29 mouse cellular contexts compared by ENCODE assay signal in genomic region chr4:109988411-109988810, GRCm38 (mm10). TPM values are rescaled to one million over a fixed set of nuclear protein-coding genes. Genes with fewer than 3 reads are reported as not detected.
DNase-seq lines count a peak whose midpoint lies in the region; ATAC-seq and TF ChIP-seq lines count a peak whose summit lies in the region.
"Had no signal": no experiment of that assay in that cellular context is flagged by ENCODE, and none has a peak within 500 bp of the region (broad histone marks: within the 10 kb centered on the region; RNA-seq: fewer than 3 reads in every experiment).

No protein-coding gene starts in this region.

- TF ChIP-seq EP300 in heart, adult 2 months (IDR thresholded peaks at IDR 0.05; ENCODE audit: insufficient read depth, low read depth, low read length) = no peak

- no peak overlapping the region for H3K9ac ChIP-seq in forebrain, embryonic 12.5 days
- no peak overlapping the region for H3K9ac ChIP-seq in forebrain, embryonic 15.5 days (replicated peaks)
- no peak overlapping the region for H3K9ac ChIP-seq in heart, adult 2 months (ENCODE audit: low read depth, low read length)
- no peak overlapping the region for H3K9ac ChIP-seq in limb, embryonic 11.5 days (ENCODE audit: low read length)
- H3K9ac ChIP-seq in kidney, embryonic 16.5 days (replicated peaks; ENCODE audit: low read length) = no peak overlapping the region
- H3K9ac ChIP-seq: embryonic facial prominence, embryonic 13.5 days; heart, embryonic 15.5 days; hindbrain, embryonic 14.5 days had no signal

- WGBS in forebrain, embryonic 12.5 days = 26% methylated on average over 4 of the region's 5 CpGs
- 25% methylated on average over 5 of the region's 5 CpGs for whole genome bisulfite sequencing in forebrain, embryonic 15.5 days
- 12% methylated on average over 5 of the region's 5 CpGs for WGBS in heart, embryonic 10.5 days
- WGBS in heart, adult 2 months = 17% methylated on average over 5 of the region's 5 CpGs
- 9% methylated on average over 4 of the region's 5 CpGs for WGBS in limb, embryonic 11.5 days
- WGBS in limb, embryonic 10.5 days = 9% methylated on average over 5 of the region's 5 CpGs
- 10% methylated on average over 5 of the region's 5 CpGs for WGBS in kidney, embryonic 16.5 days

- no peak for TF ChIP-seq CTCF in heart, adult 2 months (IDR thresholded peaks at IDR 0.05)
- TF ChIP-seq CTCF in brain, embryonic 14.5 days (IDR thresholded peaks at IDR 0.05; ENCODE audit: borderline replicate concordance, extremely low read depth, insufficient read depth, insufficient read length) = no peak

- ATAC-seq in forebrain, embryonic 12.5 days (ENCODE audit: low FRiP score) = no peak
- no peak for ATAC-seq in forebrain, embryonic 15.5 days (replicated peaks)
- ATAC-seq in limb, embryonic 11.5 days (ENCODE audit: insufficient number of reproducible peaks, low FRiP score, low TSS enrichment, low read depth) = no peak
- no peak for ATAC-seq in kidney, embryonic 16.5 days (ENCODE audit: low FRiP score, low TSS enrichment)
- ATAC-seq: CD4-positive, CD25-positive, alpha-beta regulatory T cell, adult 4 months; hindbrain, postnatal 0 days; inflammation-experienced regulatory T-cells, adult 6 months; intestine, embryonic 16.5 days had no signal

- H3K4me3 ChIP-seq in forebrain, embryonic 12.5 days (replicated peaks) = no peak overlapping the region
- H3K4me3 ChIP-seq in forebrain, embryonic 15.5 days = no peak overlapping the region
- no peak overlapping the region for H3K4me3 ChIP-seq in heart, embryonic 10.5 days
- H3K4me3 ChIP-seq in heart, adult 2 months = no peak overlapping the region
- no peak overlapping the region for H3K4me3 ChIP-seq in limb, embryonic 11.5 days (ENCODE audit: low read depth, low read length)
- H3K4me3 ChIP-seq in limb, embryonic 10.5 days = no peak overlapping the region
- no peak overlapping the region for H3K4me3 ChIP-seq in kidney, embryonic 16.5 days (ENCODE audit: low read length)
- H3K4me3 ChIP-seq: embryonic facial prominence, embryonic 10.5 days; embryonic facial prominence, embryonic 13.5 days; erythroblast, embryonic 14.5 days; gastrocnemius, adult 2 months; heart, embryonic 15.5 days had no signal

- H3K4me1 ChIP-seq in forebrain, embryonic 12.5 days = peaks cover 21% of the 10 kb centered on the region
- H3K4me1 ChIP-seq in forebrain, embryonic 15.5 days = peaks cover 24% of the 10 kb centered on the region
- peaks cover 18% of the 10 kb centered on the region for H3K4me1 ChIP-seq in heart, embryonic 10.5 days
- no peaks in the 10 kb centered on the region for H3K4me1 ChIP-seq in heart, adult 2 months (ENCODE audit: control insufficient read depth, insufficient read depth, low read length)
- H3K4me1 ChIP-seq in limb, embryonic 11.5 days (ENCODE audit: control insufficient read depth, insufficient read depth, low read length) = peaks cover 9% of the 10 kb centered on the region; the same call in 1 of the 2 replicates
- peaks cover 15% of the 10 kb centered on the region for H3K4me1 ChIP-seq in limb, embryonic 10.5 days
- H3K4me1 ChIP-seq in kidney, embryonic 16.5 days (ENCODE audit: insufficient read depth, low read length) = peaks cover 7% of the 10 kb centered on the region; the same call in 1 of the 2 replicates

- peak overlapping the region; percentile 37 for H3K4me2 ChIP-seq in forebrain, embryonic 12.5 days
- no peak overlapping the region for H3K4me2 ChIP-seq in forebrain, embryonic 15.5 days (replicated peaks)
- no peak overlapping the region for H3K4me2 ChIP-seq in limb, embryonic 11.5 days (ENCODE audit: low read depth, severe bottlenecking)
- no peak overlapping the region for H3K4me2 ChIP-seq in kidney, embryonic 16.5 days (replicated peaks; ENCODE audit: low read depth, low read length)
- H3K4me2 ChIP-seq: embryonic facial prominence, embryonic 13.5 days; heart, embryonic 11.5 days; heart, embryonic 15.5 days; hindbrain, embryonic 14.5 days had no signal

- H3K27ac ChIP-seq in forebrain, embryonic 12.5 days = no peak overlapping the region
- H3K27ac ChIP-seq in forebrain, embryonic 15.5 days (replicated peaks) = no peak overlapping the region
- H3K27ac ChIP-seq in heart, embryonic 10.5 days = no peak overlapping the region
- H3K27ac ChIP-seq in heart, adult 2 months = no peak overlapping the region
- H3K27ac ChIP-seq in limb, embryonic 11.5 days (replicated peaks; ENCODE audit: low read depth, low read length) = no peak overlapping the region
- no peak overlapping the region for H3K27ac ChIP-seq in limb, embryonic 10.5 days
- no peak overlapping the region for H3K27ac ChIP-seq in kidney, embryonic 16.5 days (ENCODE audit: low read length)
- H3K27ac ChIP-seq: embryonic facial prominence, embryonic 10.5 days; embryonic facial prominence, embryonic 13.5 days; gastrocnemius, adult 2 months; heart, embryonic 15.5 days; hindbrain, embryonic 14.5 days; hindbrain, postnatal 0 days had no signal

- H3K9me3 ChIP-seq in forebrain, embryonic 12.5 days = no peaks in the 10 kb centered on the region
- H3K9me3 ChIP-seq in forebrain, embryonic 15.5 days = no peaks in the 10 kb centered on the region
- H3K9me3 ChIP-seq in heart, embryonic 10.5 days = no peaks in the 10 kb centered on the region
- H3K9me3 ChIP-seq in limb, embryonic 11.5 days (ENCODE audit: control insufficient read depth, low read length) = no peaks in the 10 kb centered on the region
- H3K9me3 ChIP-seq in limb, embryonic 10.5 days (replicated peaks) = no peaks in the 10 kb centered on the region
- H3K9me3 ChIP-seq in kidney, embryonic 16.5 days (ENCODE audit: low read length) = no peaks in the 10 kb centered on the region
- H3K9me3 ChIP-seq: embryonic facial prominence, embryonic 10.5 days; embryonic facial prominence, embryonic 13.5 days; heart, embryonic 15.5 days had no signal

- peaks cover 82% of the 10 kb centered on the region for H3K27me3 ChIP-seq in forebrain, embryonic 12.5 days
- peaks cover 30% of the 10 kb centered on the region for H3K27me3 ChIP-seq in forebrain, embryonic 15.5 days
- H3K27me3 ChIP-seq in heart, embryonic 10.5 days (ENCODE audit: insufficient read depth, poor library complexity, severe bottlenecking) = peaks cover 91% of the 10 kb centered on the region
- H3K27me3 ChIP-seq in heart, adult 2 months (ENCODE audit: control insufficient read depth, insufficient read depth, low read length) = peaks cover 33% of the 10 kb centered on the region
- peaks cover 64% of the 10 kb centered on the region for H3K27me3 ChIP-seq in limb, embryonic 11.5 days (ENCODE audit: control insufficient read depth, insufficient read depth, low read length)
- H3K27me3 ChIP-seq in limb, embryonic 10.5 days (ENCODE audit: low read depth, poor library complexity, severe bottlenecking) = peaks cover 98% of the 10 kb centered on the region
- peaks cover 88% of the 10 kb centered on the region for H3K27me3 ChIP-seq in kidney, embryonic 16.5 days (ENCODE audit: insufficient read depth, low read length)

- no peak for TF ChIP-seq POLR2A in heart, adult 2 months (IDR thresholded peaks at IDR 0.05; ENCODE audit: insufficient read depth, low read depth, low read length)
- no peak for TF ChIP-seq POLR2A in brain, embryonic 14.5 days (IDR thresholded peaks at IDR 0.05; ENCODE audit: borderline replicate concordance, extremely low read depth, insufficient read depth, insufficient read length, poor library complexity, severe bottlenecking)

- no peaks in the 10 kb centered on the region for H3K79me2 ChIP-seq in heart, adult 2 months (replicated peaks; ENCODE audit: control insufficient read depth, insufficient read depth, low read length)

- no peaks in the 10 kb centered on the region for H3K36me3 ChIP-seq in forebrain, embryonic 12.5 days (replicated peaks)
- H3K36me3 ChIP-seq in forebrain, embryonic 15.5 days = no peaks in the 10 kb centered on the region
- H3K36me3 ChIP-seq in heart, embryonic 10.5 days = no peaks in the 10 kb centered on the region
- no peaks in the 10 kb centered on the region for H3K36me3 ChIP-seq in heart, adult 2 months (ENCODE audit: control insufficient read depth, insufficient read depth, low read length)
- H3K36me3 ChIP-seq in limb, embryonic 11.5 days (ENCODE audit: control insufficient read depth, insufficient read depth, low read length) = no peaks in the 10 kb centered on the region
- H3K36me3 ChIP-seq in limb, embryonic 10.5 days = no peaks in the 10 kb centered on the region
- H3K36me3 ChIP-seq in kidney, embryonic 16.5 days (ENCODE audit: insufficient read depth, low read length) = no peaks in the 10 kb centered on the region
- H3K36me3 ChIP-seq: embryonic facial prominence, embryonic 10.5 days; embryonic facial prominence, embryonic 13.5 days; heart, embryonic 15.5 days had no signal

- peak; percentile 3 for DNase-seq in heart, embryonic 10.5 days (ENCODE audit: low spot score)
- DNase-seq in heart, adult 2 months = no peak
- DNase-seq in limb, embryonic 11.5 days (ENCODE audit: low spot score) = peak; percentile 18
- no peak for DNase-seq in limb, embryonic 10.5 days (ENCODE audit: low spot score)
- DNase-seq in brain, embryonic 14.5 days (ENCODE audit: low read depth) = peak; percentile 9
- DNase-seq: adrenal gland, adult 2 months; adrenal gland, postnatal 14 days; cerebellum, adult 11-12 months; cerebellum, adult 8-10 months; cerebellum, postnatal 10 days; cerebellum, postnatal 36 days; gastrocnemius, adult 2 months; gastrocnemius, postnatal 14 days; heart, adult 18-20 months; heart, postnatal 10 days; kidney, adult 18-20 months had no signal

- intact Hi-C loops in heart, adult 2 months (cut with DNase I) = no loop called here

RNA-seq across cellular contexts. Expression of gene Dmrta2, which starts 10.6 kb away (rescaled TPM):
- 8.5 and 9.7 TPM in 2 replicates for polyA plus RNA-seq in forebrain, embryonic 12.5 days (2016; fragmentation: Nextera tagmentation; extraction: Ambion mirVana)
- polyA plus RNA-seq in forebrain, embryonic 15.5 days (2015; fragmentation: Nextera tagmentation; extraction: Ambion mirVana) = 3.2 and 4.4 TPM in 2 replicates
- 0.11 and 0.15 TPM in 2 replicates for polyA plus RNA-seq in heart, embryonic 10.5 days (2016; fragmentation: Nextera tagmentation; extraction: Ambion mirVana)
- total RNA-seq in heart, adult 2 months (2021) = under 1 TPM in 1 of 2 experiments, not detected in 1; 0.09 TPM
- 0.04 TPM in 1 of 2 replicates, not detected in the other for polyA plus RNA-seq in heart, adult 2 months (2012; rRNA removed)
- polyA plus RNA-seq in limb, embryonic 11.5 days (2014; fragmentation: Nextera tagmentation; extraction: Ambion mirVana) = 0.38 and 0.40 TPM in 2 replicates
- polyA plus RNA-seq in limb, embryonic 10.5 days (2016; fragmentation: Nextera tagmentation; extraction: Ambion mirVana) = 0.20 TPM in 2 replicates
- 8.2 and 22.2 TPM in 2 replicates for polyA plus RNA-seq in brain, embryonic 14.5 days (2012; rRNA removed)
- 0.05 and 0.25 TPM in 2 replicates for polyA plus RNA-seq in kidney, embryonic 16.5 days (2015; fragmentation: Nextera tagmentation; extraction: Ambion mirVana)
- total RNA-seq: adrenal gland, adult 2 months had no signal
- polyA plus RNA-seq: CD4-positive, CD25-positive, alpha-beta regulatory T cell, adult 4 months; heart, embryonic 15.5 days; inflammation-experienced regulatory T-cells, adult 6 months; intestine, embryonic 16.5 days had no signal

Comparison
In these comparisons a context has a peak if more than half of its experiments do, and no peak if none do; other contexts are left out.
1. DNase-seq: peak in heart, embryonic 10.5 days (single experiment), limb, embryonic 11.5 days (single experiment) and brain, embryonic 14.5 days (single experiment); none in heart, adult 2 months (0 of 2) and limb, embryonic 10.5 days (single experiment).